Mouse (Mus musculus): ENCODE measurements around the gene Snx25. TPM values are rescaled to one million over a fixed set of nuclear protein-coding genes. Genes with fewer than 3 reads are reported as not detected.

Gene Snx25
- total and polyA plus RNA-seq, 2 experiments from 2014 or later, result 2.4 to 14.7 TPM

DNA sequence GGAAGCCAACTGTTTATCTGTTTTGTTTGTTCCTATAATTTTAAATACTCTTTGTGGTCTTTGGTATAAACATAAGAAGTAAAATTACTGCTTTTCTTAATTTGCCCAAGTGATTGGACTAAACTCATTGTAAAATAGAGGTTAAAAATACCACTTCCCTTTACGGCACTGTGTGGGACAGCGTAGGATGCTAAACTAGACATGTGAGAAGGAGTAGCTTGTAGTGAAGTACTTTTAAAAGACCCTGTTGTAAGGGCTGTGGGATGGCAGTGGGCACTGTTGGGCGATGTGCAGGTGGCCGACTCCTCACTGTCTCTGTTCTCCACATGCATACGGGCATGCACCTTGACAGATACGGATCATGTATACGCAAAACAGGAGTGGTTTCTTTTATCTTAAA lies 28.2 kb upstream of the Snx25 start:
- H3K4me3 ChIP-seq (ENCODE audit: low read depth, low read length), result no peak overlapping the region
- no peak overlapping the region for H3K27ac ChIP-seq (ENCODE audit: low read depth)
- H3K4me1 ChIP-seq (ENCODE audit: control insufficient read depth, insufficient read depth), result no peaks in the 10 kb centered on the region
- no peaks in the 10 kb centered on the region for H3K27me3 ChIP-seq (ENCODE audit: control insufficient read depth, insufficient read depth, low read length)
- H3K9me3 ChIP-seq (replicated peaks; ENCODE audit: control insufficient read depth, low read length), result no peaks in the 10 kb centered on the region
- ATAC-seq (ENCODE audit: insufficient read depth, low read depth) (no peak), DNase-seq (ENCODE audit: low spot score) (no peak)
- H3K9ac ChIP-seq (replicated peaks; ENCODE audit: low read depth, low read length), result no peak overlapping the region
- WGBS, result 92% methylated on average over 7 of the region's 7 CpGs
- H3K36me3 ChIP-seq (replicated peaks; ENCODE audit: control insufficient read depth, insufficient read depth, low read length), result peaks cover 22% of the 10 kb centered on the region
- TF ChIP-seq CTCF (IDR thresholded peaks at IDR 0.05; ENCODE audit: low read depth), result no peak
- TF ChIP-seq EP300 (IDR thresholded peaks at IDR 0.05; ENCODE audit: low read depth), result no peak
- H3K4me2 ChIP-seq (ENCODE audit: low read depth, low read length), result no peak overlapping the region

GRCm38 (mm10) chr8:46173651-46174050 lies 21.7 kb upstream of the Snx25 start:
- no peak for TF ChIP-seq CTCF (IDR thresholded peaks at IDR 0.05; ENCODE audit: low read depth)
- no peak for TF ChIP-seq EP300 (IDR thresholded peaks at IDR 0.05; ENCODE audit: low read depth)
- 69% methylated on average over 2 of the region's 2 CpGs for WGBS
- Histone ChIP-seq H3K4me1 (ENCODE audit: control insufficient read depth, insufficient read depth) (no peaks in the 10 kb centered on the region), H3K9me3 (replicated peaks; ENCODE audit: control insufficient read depth, low read length) (no peaks in the 10 kb centered on the region), H3K4me3 (ENCODE audit: low read depth, low read length) (no peak overlapping the region), H3K4me2 (ENCODE audit: low read depth, low read length) (no peak overlapping the region), H3K27me3 (ENCODE audit: control insufficient read depth, insufficient read depth, low read length) (no peaks in the 10 kb centered on the region), H3K27ac (ENCODE audit: low read depth) (no peak overlapping the region), H3K36me3 (replicated peaks; ENCODE audit: control insufficient read depth, insufficient read depth, low read length) (peaks cover 26% of the 10 kb centered on the region), H3K9ac (replicated peaks; ENCODE audit: low read depth, low read length) (no peak overlapping the region)
- DNase-seq (ENCODE audit: low spot score), result no peak
- no peak for ATAC-seq (ENCODE audit: insufficient read depth, low read depth)

DNA sequence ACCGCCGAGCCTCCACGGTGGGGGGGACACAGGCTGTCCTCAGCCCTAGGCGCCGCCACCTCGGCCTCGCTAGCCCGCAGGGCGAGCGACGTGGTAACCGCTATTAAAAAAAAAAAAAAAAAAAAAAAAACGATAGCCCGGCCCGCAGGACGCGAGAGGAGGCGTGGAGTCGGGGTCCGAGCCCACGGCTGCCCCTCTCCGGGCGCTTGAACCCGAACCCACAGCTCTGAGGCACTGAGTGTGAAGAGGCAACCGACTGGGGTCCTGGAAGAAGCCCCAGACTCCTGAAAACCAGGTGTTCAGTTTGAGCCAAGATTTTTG lies 11.9 kb upstream of the Snx25 start:
- peak overlapping the region; percentile 73 for H3K9ac ChIP-seq (replicated peaks; ENCODE audit: low read depth, low read length)
- H3K4me1 ChIP-seq (ENCODE audit: control insufficient read depth, insufficient read depth), result peaks cover 7% of the 10 kb centered on the region; the same call in 1 of the 2 replicates
- H3K27me3 ChIP-seq (ENCODE audit: control insufficient read depth, insufficient read depth, low read length), result no peaks in the 10 kb centered on the region
- H3K4me2 ChIP-seq (ENCODE audit: low read depth, low read length), result peak overlapping the region; percentile 75
- DNase-seq (ENCODE audit: low spot score) (no peak), ATAC-seq (ENCODE audit: insufficient read depth, low read depth) (no peak; the same call in 1 of the 2 replicates)
- TF ChIP-seq EP300 (IDR thresholded peaks at IDR 0.05; ENCODE audit: low read depth) (no peak), CTCF (IDR thresholded peaks at IDR 0.05; ENCODE audit: low read depth) (no peak)
- no peaks in the 10 kb centered on the region for H3K36me3 ChIP-seq (replicated peaks; ENCODE audit: control insufficient read depth, insufficient read depth, low read length)
- no peaks in the 10 kb centered on the region for H3K9me3 ChIP-seq (replicated peaks; ENCODE audit: control insufficient read depth, low read length)
- peak overlapping the region; percentile 84 for H3K27ac ChIP-seq (ENCODE audit: low read depth)
- under 1% methylated on average over 24 of the region's 25 CpGs for WGBS
- H3K4me3 ChIP-seq (ENCODE audit: low read depth, low read length), result peak overlapping the region; percentile 82

- no peaks in the 10 kb centered on the region for H3K27me3 ChIP-seq (ENCODE audit: control insufficient read depth, insufficient read depth, low read length)
- peak overlapping the region; percentile 73 for H3K9ac ChIP-seq (replicated peaks; ENCODE audit: low read depth, low read length)
- H3K4me2 ChIP-seq (ENCODE audit: low read depth, low read length), result peak overlapping the region; percentile 75
- ATAC-seq (ENCODE audit: insufficient read depth, low read depth) (peak; percentile 98), DNase-seq (ENCODE audit: low spot score) (peak; percentile 94)
- peaks cover 7% of the 10 kb centered on the region; the same call in 1 of the 2 replicates for H3K4me1 ChIP-seq (ENCODE audit: control insufficient read depth, insufficient read depth)
- no peaks in the 10 kb centered on the region for H3K9me3 ChIP-seq (replicated peaks; ENCODE audit: control insufficient read depth, low read length)
- H3K36me3 ChIP-seq (replicated peaks; ENCODE audit: control insufficient read depth, insufficient read depth, low read length), result no peaks in the 10 kb centered on the region
- H3K4me3 ChIP-seq (ENCODE audit: low read depth, low read length), result peak overlapping the region; percentile 82
- peak overlapping the region; percentile 84 for H3K27ac ChIP-seq (ENCODE audit: low read depth)
- no peak for TF ChIP-seq EP300 (IDR thresholded peaks at IDR 0.05; ENCODE audit: low read depth)
- no peak for TF ChIP-seq CTCF (IDR thresholded peaks at IDR 0.05; ENCODE audit: low read depth)
- WGBS, result 2% methylated on average over 75 of the region's 77 CpGs
These were observed 11.3 kb upstream of the Snx25 start for GRCm38 (mm10) chr8:46162953-46163869.

GRCm38 (mm10) chr8:46153042-46153441 lies 1.1 kb upstream of the Snx25 start:
- Histone ChIP-seq H3K4me3 (ENCODE audit: low read depth, low read length) (peak overlapping the region; percentile 81), H3K27ac (ENCODE audit: low read depth) (no peak overlapping the region), H3K9ac (replicated peaks; ENCODE audit: low read depth, low read length) (no peak overlapping the region), H3K4me1 (ENCODE audit: control insufficient read depth, insufficient read depth) (peaks cover 3% of the 10 kb centered on the region; the same call in 1 of the 2 replicates), H3K9me3 (replicated peaks; ENCODE audit: control insufficient read depth, low read length) (no peaks in the 10 kb centered on the region), H3K4me2 (ENCODE audit: low read depth, low read length) (peak overlapping the region; percentile 87), H3K27me3 (ENCODE audit: control insufficient read depth, insufficient read depth, low read length) (no peaks in the 10 kb centered on the region), H3K36me3 (replicated peaks; ENCODE audit: control insufficient read depth, insufficient read depth, low read length) (no peaks in the 10 kb centered on the region)
- no peak for DNase-seq (ENCODE audit: low spot score)
- WGBS, result 23% methylated on average over 2 of the region's 2 CpGs
- ATAC-seq (ENCODE audit: insufficient read depth, low read depth), result no peak
- TF ChIP-seq CTCF (IDR thresholded peaks at IDR 0.05; ENCODE audit: low read depth) (no peak), EP300 (IDR thresholded peaks at IDR 0.05; ENCODE audit: low read depth) (no peak)
